Mouse (Mus musculus) adrenal gland, postnatal 14 days (tissue): ENCODE data around the gene Cyb5r2. TPM values are rescaled to one million over a fixed set of nuclear protein-coding genes. Genes with fewer than 3 reads are reported as not detected.

Experiments
- DNase-seq: peaks from one replicate; pipeline ENCODE4 v3.0.0; 2021; ENCODE audit warnings: mixed read lengths
- long read RNA-seq, 2 experiments: library from polyadenylated mRNA; stranded (forward); transcript quantifications; one replicate each; pipeline ENCODE4 v2.0.0; 2021
- total RNA-seq: library from RNA; stranded (reverse); gene quantifications from 2 replicates; pipeline ENCODE4 v1.2.3, GENCODE M21; 2021

The Cyb5r2 gene
- total RNA-seq = not detected in 2 replicates
- long read RNA-seq, experiment 1 = 0 reads
- long read RNA-seq, experiment 2 = 0 reads

DNA sequence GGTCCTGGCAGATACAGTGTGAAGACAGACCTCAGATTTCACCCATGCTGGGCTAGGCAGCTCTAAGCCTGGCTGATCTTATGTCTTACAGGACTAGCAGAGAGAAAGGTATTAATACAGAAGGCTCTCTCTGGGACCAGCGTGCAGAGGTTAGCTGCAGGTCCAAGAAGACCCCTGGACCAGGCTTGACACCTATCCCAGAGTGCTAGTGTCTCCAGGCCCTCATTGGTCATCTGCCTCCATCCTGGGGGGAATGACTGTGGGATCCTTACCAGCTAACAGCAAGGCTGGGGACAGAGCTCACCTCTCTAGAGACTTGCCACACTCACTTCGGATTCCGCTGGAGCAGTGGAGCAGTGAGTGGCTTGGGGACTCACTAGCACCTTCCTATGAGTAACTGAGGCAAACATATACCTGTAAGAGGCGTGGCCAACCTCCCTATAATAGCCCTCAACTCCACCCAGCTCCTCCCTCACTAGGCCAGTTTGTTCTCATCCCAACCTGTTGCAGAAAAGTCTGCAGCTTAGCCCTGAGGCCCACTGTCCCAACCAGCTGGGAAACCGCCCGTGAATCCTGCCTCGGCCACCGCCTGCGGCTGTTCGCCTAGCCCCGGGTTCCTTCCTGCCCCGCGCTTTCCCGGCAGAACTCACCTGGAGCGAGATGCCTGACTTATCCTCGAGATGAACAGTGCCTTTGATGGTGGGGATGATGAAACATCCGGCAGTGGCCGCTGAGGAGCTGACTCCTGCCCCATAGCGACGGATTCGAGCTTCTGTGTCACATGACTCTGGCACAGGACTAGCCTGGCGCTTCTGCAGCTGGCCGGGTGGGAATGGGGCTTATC, at the start of gene Cyb5r2:
TSS of gene Cyb5r2 (minus strand) at position 725 of the 844 bp plus-strand sequence.
- peak; percentile 36 for DNase-seq

DNA sequence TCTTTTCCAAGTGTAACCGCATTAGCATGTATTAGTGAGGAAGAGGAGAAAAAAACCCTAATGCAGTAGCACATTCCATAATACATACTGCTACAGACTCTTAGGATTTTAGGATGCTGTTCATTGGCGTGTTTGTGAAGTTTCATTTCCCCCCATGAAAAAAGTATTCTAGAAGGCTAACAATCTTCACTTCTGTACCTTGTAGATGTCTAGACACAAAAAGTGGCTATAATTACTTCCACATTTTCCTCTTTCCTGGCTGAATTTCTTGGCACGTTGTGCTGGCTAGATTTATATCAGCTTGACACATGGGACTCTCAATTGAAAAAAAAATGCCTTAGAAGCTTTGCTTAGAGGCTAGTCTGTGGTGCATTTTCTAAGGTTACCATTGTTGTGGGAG, 44.3 kb upstream of the Cyb5r2 start:
- DNase-seq = no peak

DNA sequence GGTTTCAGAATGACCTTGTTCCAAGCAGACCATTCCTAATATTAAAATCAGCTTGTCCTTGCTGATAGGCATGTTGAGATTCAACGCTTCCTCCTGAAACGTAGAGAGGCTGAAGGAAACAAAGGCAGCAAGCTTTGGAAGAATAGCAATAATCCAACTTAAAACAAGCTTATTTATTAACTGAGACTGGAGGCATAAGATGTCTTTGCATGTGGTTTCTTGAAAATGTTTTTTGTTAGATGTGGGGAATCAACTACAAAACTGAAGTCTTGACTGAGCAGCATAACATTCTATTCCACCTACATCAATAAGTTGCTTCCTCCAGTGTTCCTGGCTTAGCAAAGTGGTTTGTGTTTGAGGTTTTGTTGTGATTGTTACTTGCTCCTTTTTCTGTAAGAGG, 43.3 kb upstream of the Cyb5r2 start, which contains the start of gene Ovch2:
TSS of gene Ovch2 (minus strand) at position 101 of the 400 bp plus-strand sequence.
- DNase-seq = no peak

DNA sequence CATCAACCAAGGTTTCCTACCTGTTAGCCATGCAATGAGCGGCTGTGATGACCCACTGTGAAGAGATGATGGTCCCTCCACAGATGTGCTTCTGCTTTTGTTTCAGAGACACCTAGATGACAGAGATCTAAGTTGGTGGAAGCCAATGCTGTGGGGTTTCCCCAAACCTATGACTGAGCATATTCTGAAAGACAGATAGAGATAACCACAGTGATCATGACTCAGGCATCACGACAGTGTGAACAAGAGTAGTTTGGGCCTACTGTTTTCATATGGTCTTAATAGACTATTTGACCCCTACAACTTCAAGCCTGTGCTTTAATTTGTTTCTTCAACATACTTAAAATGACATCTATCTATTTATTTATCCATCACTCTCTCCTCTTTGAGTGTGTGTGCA, 38.7 kb upstream of the Cyb5r2 start:
- no peak for DNase-seq

DNA sequence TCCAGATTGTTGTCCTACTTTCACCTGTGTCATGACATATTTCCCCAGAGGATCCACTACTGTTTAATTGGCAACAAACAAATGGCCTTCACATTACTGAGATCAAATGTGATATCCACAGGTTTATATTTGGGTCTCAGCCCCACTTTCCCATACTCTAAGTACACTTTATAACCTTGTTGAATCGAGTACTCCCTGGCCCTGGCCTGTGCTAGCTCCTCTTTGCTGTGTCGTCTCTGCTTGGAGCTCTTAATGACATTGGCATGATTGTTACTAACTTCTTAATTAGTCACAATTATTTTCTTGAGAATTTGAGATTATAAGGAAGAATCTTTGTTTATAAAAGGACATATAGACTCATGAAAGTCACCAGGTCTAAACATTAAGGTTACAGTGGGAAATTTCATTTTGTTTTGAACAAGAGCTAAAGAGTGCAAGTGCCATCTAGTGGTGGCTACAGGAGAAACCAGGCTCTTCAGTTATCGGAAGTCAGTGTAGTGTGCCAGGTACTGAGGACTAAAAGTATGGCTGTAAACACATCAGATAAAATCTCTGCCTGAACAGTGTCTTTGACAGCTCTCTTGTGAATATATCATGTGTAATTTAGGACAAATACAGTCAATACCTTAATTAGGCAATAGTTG, 30.3 kb upstream of the Cyb5r2 start:
- DNase-seq = peak; percentile 11

DNA sequence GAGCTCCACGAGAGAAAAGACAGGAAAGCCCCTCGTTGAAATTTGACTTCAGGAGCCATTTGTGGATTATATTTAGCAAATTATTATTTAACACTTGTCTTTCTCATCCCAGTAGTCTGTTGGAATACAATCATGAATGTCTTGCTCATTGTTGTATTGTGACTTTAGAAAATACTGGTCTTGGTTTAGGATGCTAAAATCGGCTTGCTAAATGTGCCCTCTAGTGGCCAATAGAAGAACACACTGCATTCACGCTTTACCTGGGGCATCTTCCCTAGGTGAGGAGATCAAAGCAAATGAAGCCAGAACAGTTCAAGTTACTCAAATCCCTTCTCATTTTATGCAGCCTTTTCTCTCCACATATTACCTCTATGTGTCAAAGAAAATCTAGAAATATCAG, 21.8 kb upstream of the Cyb5r2 start:
- no peak for DNase-seq

DNA sequence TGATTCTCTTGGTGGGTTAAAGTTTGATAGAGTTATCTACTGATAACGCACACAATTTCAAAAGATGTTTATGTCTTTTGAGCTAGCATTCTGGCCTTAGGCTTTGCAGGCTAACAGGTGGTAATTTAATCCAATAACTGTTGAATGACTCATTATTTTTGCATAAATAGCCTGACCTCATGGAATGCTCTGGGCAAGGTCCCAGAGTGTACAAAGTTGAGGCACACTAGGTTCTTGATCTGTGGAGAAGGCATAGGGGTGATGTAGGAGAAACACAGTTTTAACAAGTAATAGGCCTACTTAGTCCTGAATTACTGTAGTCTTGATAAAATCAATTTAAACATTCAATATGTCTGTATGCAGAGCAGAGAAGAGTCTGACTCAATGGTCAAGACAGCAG, 20.4 kb upstream of the Cyb5r2 start:
- DNase-seq = no peak

DNA sequence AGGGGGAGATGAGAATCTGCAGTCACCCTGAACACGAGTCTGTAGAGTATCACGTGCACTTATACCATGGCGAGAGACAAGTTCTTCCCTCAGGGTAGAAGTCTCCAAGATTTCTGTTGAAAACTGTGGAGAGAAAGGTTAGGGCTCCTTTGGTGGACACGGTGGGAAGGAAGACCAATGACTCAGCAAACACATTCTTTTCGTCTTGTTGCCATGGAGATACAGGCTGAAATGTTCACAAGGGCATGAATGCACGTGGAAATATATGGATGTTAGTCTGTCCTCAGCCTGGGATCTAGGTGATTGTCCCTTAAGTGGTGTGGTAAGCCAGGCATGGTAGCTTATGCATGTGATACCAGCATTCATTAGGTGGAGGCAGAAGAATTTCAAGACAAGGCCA, 13.0 kb upstream of the Cyb5r2 start:
- DNase-seq = no peak

DNA sequence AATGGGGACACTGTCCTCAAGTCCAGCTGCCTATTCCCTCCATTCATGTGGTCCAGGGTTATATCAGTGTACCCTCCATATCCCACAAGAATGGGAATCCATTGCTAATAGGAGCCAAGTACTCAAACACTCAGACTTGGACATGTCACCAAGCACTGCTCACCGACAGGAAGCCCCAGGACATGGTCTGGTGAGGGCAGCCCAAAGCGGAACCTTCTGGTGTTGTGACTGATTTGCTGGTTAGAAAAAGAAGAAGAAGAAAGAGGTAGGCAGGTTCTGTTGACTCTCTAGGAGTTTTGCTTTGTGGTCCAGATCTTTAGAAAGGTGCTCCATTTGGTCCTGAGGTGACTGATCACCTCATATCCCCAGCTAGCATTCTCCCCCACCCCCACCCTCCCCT, 1.1 kb downstream of the Cyb5r2 start:
- DNase-seq = no peak

DNA sequence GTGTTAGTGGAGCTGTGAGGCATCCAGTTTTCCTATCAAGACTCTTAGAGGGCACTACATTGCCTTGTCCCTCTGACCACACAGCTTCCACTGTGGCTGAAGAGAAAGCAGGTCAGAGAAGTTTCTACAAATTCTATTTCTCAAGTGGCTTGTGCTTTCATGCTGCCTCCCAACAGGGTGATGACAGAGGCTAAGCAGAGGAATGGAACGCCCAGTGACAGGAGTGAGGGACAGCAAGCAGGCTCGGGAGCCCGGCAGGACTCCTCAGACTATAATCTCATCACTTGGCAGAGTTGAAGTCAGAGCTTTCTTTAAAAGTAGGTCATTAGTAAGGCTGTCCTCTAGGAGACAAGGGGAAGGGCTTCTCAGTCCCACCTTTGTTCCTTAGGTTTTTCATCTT, 1.9 kb downstream of the Cyb5r2 start:
- DNase-seq = no peak

DNA sequence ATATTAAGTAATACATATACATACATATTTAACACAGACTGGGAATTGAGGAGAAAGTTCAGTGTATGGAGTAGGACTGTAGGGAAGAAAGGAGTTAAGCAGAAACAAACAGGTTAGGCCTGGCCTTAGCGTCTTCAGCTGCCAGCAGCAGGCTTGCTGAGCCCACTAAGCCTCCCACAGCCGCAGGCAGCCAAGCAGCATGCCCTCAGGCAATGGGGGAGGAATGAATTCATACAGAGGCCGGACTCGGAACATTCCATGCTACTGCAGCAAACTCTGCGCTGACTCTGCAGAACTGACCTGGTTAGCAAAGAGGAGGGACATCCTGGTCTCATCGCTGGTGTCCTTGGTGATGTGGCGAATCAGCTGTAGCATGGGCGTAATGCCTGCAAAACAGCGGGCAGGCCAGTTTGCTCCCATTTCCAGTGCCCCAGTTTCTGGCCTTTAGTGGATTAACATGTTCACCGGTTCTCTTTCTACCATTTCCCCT, 5.8 kb downstream of the Cyb5r2 start:
- no peak for DNase-seq

DNA sequence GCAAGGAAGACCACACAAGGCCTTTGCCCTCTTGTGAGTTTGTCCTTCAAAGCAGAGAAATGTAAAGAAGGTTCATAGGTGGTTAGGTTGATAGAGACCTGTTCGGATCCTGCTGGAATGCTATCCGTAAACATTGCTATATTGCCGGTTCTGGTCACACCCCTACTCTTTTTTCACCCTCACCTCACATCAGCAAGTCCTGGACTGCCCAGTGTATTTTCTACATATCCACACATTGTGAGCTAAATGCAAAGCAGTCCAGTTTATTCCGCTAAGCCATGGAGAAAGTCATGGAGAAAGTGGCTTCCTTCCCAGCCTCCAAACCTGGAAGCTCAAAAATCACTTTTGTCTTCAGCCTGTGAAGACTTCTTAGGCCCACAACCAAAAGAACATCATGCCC, 8.1 kb downstream of the Cyb5r2 start:
- DNase-seq = no peak

DNA sequence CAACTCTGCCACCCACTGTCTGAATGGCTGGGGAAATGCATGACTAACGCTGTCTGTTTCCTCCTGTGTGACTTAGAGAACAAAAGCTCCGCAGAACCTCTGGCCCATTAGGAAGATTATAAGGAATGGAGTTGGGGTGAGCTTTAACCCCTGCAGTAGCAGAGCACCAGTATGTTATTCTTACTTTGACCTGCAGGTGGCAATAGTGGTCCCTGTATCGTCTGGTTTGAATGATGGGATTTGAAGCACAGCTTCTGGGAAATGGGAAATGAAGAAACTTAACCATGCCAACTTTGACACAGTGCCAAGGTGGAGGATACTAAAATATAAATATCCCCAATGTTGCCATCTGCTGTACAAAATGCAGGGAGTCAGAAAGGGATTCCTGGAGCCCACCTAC, 8.6 kb downstream of the Cyb5r2 start:
- peak; percentile 38 for DNase-seq

DNA sequence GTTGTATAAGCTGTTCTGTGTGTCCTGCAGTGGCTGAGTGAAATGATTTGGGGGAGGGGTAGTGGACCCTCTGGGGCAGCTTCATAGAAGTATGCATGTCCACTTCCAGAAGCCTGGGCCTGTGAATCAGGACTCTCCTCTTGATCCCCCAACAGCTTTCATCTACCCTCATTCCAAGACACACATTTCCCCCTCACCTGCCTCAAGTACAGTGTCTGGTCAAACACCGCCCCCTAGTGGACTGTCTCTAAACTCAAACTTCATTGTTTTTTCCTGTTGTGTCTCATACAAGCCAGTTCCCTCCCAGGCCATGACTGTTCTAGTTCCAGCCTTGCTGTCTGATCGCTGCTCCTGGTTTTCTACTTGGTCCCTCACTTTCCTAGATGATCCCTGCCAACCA, 9.9 kb downstream of the Cyb5r2 start:
- peak; percentile 80 for DNase-seq

DNA sequence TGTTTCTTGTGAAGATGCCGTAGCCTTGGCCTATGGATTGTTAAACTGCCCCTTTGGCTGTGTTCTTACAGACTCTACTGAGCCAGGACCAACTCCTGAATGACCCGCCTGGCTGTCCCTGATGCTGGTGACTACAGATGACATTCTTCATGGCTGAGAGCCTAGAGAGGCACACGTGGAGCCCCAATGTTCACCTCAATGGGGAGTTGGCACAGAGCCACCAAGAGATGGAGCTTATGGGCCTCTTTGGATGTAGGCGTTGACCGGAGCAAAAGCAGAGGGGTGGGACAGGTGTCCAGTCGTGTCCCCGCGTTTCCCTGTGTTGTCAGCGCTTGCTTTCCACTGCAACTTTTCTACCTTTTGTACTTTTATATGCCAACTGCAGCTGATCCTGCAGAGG, 10.4 kb downstream of the Cyb5r2 start:
- DNase-seq = no peak

DNA sequence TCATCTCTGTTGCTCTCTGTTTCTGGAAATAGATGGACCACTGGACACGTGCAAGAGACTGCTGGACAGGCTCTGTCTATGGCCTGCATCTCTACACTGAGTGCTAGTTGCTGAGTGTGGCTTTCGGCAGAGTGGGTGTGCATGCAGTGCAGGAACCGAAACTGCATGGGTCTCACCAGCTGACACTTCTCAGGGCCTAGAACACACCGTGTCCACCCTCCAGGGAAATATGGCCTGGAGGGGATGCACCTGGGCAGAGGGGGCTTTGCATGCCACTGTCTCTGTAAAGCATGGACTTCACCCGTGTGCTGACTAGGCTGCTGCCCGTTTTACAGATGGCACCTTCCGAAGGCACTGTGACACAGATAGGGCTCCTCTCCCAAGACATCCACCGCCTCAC, 11.8 kb downstream of the Cyb5r2 start:
- DNase-seq = no peak

DNA sequence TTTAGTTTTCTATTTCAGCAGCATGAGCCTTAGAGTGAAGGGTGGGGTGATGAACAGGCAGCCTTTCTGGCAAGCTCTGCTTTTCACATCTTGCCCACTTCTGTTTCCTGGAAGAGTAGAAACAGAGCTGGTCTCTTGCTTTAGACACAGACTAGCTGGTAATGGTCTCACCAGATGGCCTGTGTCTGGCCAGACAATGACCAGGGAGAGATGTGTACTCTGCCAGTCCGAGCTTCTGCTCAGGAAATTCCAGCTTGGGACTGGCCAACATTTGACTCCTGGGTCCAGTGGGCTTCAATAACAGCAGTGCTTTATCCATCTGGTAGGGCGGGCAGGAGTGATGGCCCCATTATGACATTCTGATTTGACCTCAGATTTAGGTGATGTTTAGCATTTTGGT, 12.7 kb downstream of the Cyb5r2 start:
- DNase-seq = no peak

DNA sequence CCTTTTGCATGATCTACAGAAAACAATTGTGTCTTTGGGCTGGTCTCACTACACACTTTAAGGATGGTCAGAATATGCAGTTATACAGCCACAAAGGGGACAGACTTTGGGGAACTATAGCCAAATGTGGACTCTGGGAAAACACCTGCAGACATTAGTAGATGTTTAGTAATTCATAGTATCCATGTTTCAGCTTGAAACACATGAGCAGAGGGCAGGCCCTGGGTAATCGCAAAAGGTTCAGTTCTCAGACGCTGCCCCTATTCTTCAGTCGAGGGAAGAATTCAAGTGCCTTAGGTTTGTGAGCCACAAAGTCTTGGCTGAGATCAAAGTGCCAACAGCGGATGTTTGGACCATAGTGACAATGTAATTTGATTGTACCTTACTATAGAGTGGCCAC, 13.4 kb downstream of the Cyb5r2 start:
- no peak for DNase-seq

DNA sequence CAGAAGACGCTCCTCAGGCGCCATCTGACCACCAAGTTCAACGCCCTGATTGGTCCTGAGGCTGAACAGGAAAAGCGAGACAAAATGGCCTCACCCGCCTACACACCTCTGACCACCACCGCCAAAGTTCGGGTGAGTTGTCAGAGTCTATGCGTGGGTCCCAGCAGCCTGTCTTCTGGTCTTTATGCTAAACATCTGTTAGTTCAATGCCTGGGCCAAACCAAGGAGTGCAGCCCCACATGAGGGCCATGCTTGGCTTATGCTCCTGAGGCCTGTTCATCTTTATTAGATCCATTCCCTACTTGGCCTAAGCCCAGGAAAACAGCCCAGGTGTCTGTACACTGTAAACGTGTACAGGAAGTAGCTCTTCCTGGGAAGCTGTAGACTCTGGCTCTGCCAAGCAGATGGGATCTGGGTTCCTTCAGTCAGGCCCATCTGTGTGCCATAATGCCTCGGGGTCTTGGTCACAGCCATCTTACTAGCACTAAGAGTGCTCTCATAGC, 14.8 kb downstream of the Cyb5r2 start:
- no peak for DNase-seq

DNA sequence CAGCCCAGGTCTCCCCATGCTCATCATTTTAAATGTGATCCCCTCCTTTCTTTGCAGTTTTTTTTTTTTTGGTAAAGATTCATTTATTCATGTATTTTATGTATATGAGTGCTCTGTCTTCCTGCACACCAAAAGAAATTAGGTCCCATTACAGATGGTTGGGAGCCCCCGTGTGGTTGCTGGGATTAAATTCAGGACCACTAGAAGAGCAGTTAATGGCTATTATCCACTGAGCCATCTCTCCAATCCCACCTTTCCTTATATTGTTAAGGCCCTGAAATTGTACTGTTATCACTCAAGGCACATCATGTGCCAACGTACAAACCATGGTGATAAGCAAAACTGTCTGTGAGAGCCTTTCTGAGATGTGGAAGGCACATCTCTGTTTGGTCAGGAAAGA, 19.1 kb downstream of the Cyb5r2 start:
- DNase-seq = peak; percentile 29

DNA sequence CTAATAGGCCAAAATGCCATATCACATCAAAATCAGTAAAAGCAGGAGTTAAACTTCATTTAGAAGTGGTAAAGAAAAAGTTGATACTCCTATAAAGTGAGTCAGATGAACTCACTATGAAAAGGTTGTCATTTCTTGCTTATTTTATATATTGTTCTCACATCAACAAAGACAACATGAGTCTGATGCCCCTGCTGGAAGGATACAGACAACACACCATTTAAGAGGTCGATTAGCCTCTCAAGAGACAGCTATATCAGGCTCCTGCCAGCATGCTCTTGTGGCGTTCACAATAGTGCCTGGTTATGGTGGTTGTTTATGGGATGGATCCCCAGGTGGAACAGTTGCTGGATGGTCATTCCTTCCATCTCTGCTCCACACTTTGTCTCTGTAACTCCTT, 24.7 kb downstream of the Cyb5r2 start:
- no peak for DNase-seq

DNA sequence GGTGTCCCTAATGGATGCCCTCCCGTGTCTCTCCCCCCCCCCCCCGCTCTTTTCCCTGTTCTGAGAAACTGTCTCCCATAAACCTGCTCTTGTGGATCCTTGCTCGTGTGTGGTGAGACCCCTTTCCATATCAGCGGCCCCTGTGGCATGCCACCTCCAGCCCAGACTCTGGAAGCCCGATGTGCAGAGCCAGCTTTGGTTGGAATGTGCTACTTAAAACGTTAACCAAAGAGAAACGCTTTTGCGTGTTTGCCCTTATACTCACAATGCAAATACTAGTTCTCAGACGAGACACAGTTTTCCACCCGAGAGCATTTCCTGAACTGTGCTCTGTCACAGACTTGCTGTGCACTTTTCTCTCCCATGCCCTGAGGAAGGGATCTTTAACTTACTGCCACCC, 27.2 kb downstream of the Cyb5r2 start:
- DNase-seq = no peak

DNA sequence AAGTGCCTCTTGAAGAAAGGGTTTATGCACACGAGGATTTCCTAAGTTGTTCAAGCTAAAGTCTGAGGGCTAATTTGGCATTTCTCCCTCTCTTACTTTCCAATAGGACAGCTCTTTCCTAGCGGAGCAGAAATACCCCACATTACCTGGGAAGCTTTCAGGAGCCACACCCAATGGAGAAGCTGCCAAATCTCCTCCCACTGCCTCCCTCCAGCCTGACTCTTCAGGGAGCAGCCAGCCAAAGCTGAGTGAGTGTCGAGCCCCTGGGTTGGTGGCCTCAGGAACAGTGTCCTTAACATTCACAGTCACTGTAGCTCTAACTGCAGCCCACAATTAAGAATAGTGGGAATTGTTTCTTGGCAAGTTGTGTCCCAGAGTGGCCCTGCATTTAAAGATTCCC, 30.3 kb downstream of the Cyb5r2 start:
- no peak for DNase-seq

DNA sequence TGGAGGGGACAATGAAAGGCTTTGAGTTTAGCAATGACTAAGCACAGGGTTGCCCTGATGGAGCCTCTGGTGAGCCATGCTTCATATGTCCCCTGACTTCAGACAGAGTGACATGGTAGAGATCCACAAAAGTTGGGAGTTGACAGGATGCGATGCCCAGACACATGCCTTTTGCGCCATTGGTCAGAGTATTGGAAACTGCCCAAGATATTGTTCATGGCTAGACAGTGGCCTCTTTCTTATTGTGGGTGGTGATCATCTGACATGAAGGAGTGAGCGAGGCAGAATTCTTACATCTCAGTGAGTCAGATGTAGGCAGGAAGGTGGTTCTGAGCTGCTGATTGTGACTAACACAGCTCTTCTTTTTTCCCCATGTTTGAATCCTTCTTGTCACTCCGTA, 35.3 kb downstream of the Cyb5r2 start:
- DNase-seq = no peak
